Mouse (Mus musculus) lung, postnatal 10 days (tissue): Measurements from ENCODE around the gene Arhgap19.

Experiments
- DNase-seq: peaks from one replicate; pipeline ENCODE4 v3.0.0; 2021

Arhgap19 gene

GRCm38 (mm10) chr19:41801742-41802369 lies at the start of gene Arhgap19:
Gene Arhgap19 (minus strand): TSS chr19:41802047.
- peak; percentile 97 for DNase-seq

- DNase-seq: no peak
Measured at GRCm38 (mm10) chr19:41850719-41851543, 49.1 kb upstream of the Arhgap19 start.

GRCm38 (mm10) chr19:41850021-41850718 lies 48.3 kb upstream of the Arhgap19 start:
- no peak for DNase-seq

GRCm38 (mm10) chr19:41847992-41848851 lies 46.4 kb upstream of the Arhgap19 start, which contains the start of gene Frat2:
Gene Frat2 (minus strand): TSS chr19:41848132.
- DNase-seq: peak; percentile 93

GRCm38 (mm10) chr19:41847614-41847991 lies 45.8 kb upstream of the Arhgap19 start:
- DNase-seq: peak; percentile 63

GRCm38 (mm10) chr19:41847091-41847581 lies 45.3 kb upstream of the Arhgap19 start:
- peak; percentile 55 for DNase-seq

- peak; percentile 27 for DNase-seq
Measured at GRCm38 (mm10) chr19:41846366-41847090, 44.7 kb upstream of the Arhgap19 start.

- no peak for DNase-seq
Measured at GRCm38 (mm10) chr19:41844345-41844744, 42.5 kb upstream of the Arhgap19 start.

GRCm38 (mm10) chr19:41842706-41843105 lies 40.9 kb upstream of the Arhgap19 start:
- DNase-seq: no peak

GRCm38 (mm10) chr19:41842196-41842595 lies 40.3 kb upstream of the Arhgap19 start:
- DNase-seq: no peak

GRCm38 (mm10) chr19:41841105-41841750 lies 39.4 kb upstream of the Arhgap19 start:
- DNase-seq: no peak

GRCm38 (mm10) chr19:41839685-41840084 lies 37.8 kb upstream of the Arhgap19 start:
- no peak for DNase-seq

GRCm38 (mm10) chr19:41838808-41839207 lies 37.0 kb upstream of the Arhgap19 start:
- no peak for DNase-seq

- peak; percentile 56 for DNase-seq
Measured at GRCm38 (mm10) chr19:41837917-41838261, 36.0 kb upstream of the Arhgap19 start.

GRCm38 (mm10) chr19:41837194-41837916 lies 35.5 kb upstream of the Arhgap19 start:
- no peak for DNase-seq

GRCm38 (mm10) chr19:41836719-41837118 lies 34.9 kb upstream of the Arhgap19 start:
- no peak for DNase-seq

GRCm38 (mm10) chr19:41835816-41836215 lies 34.0 kb upstream of the Arhgap19 start:
- peak; percentile 42 for DNase-seq

- no peak for DNase-seq
Measured at GRCm38 (mm10) chr19:41835407-41835806, 33.6 kb upstream of the Arhgap19 start.

GRCm38 (mm10) chr19:41832501-41833201 lies 30.8 kb upstream of the Arhgap19 start:
- no peak for DNase-seq
